Mouse (Mus musculus) limb, embryonic 11.5 days (tissue): ENCODE results near the gene Srgap1. TPM values are rescaled to one million over a fixed set of nuclear protein-coding genes. Genes with fewer than 3 reads are reported as not detected.

Experiments
- polyA plus RNA-seq: library from polyadenylated mRNA; unstranded; fragments of >200 nt; fragmentation: Nextera tagmentation; extraction: Ambion mirVana; gene quantifications from 2 replicates; pipeline ENCODE4 v1.2.1, GENCODE M21; 2014

The Srgap1 gene
- polyA plus RNA-seq, 1 experiment from 2014 or later: 6.1 TPM

Other genes starting within 250 kb of the Srgap1 start
- 45.4 and 48.1 TPM in 2 replicates for gene Rxylt1, start 50.1 kb upstream of the Srgap1 start, polyA plus RNA-seq